Mouse (Mus musculus) stomach, postnatal 0 days (tissue): ENCODE results near the gene Grap2. TPM values are rescaled to one million over a fixed set of nuclear protein-coding genes. Genes with fewer than 3 reads are reported as not detected.

Experiments
- ATAC-seq: fragments of 200-750 bp; cut with Nextera tagmentation; 2 replicates; pipeline ENCODE4 v1.8.0; 2017; ENCODE audit not compliant: low FRiP score, low TSS enrichment
- DNase-seq: peaks from one replicate; pipeline ENCODE4 v3.0.0-alpha.2; 2016; ENCODE audit warnings: low spot score
- H3K27ac ChIP-seq: fragments of 300-500 bp; sonication (generic); replicated peaks from 2 replicates; pipeline ENCODE4 v1.5.1; 2014; ENCODE audit warnings: mild to moderate bottlenecking, control low read depth
- H3K27me3 ChIP-seq: fragments of 300-500 bp; sonication (generic); 2 replicates; pipeline ENCODE4 v1.6.1; 2014; ENCODE audit warnings: low read length; ENCODE audit not compliant: control insufficient read depth, insufficient read depth
- H3K36me3 ChIP-seq: fragments of 300-500 bp; sonication (generic); 2 replicates; pipeline ENCODE4 v1.6.1; 2014; ENCODE audit warnings: low read length, mixed read lengths; ENCODE audit not compliant: control insufficient read depth, insufficient read depth
- H3K4me1 ChIP-seq: fragments of 300-500 bp; sonication (generic); replicated peaks from 2 replicates; pipeline ENCODE4 v1.6.1; 2014; ENCODE audit warnings: antibody characterized with exemption; ENCODE audit not compliant: control insufficient read depth, insufficient read depth
- H3K4me2 ChIP-seq: fragments of 300-500 bp; sonication (generic); replicated peaks from 2 replicates; pipeline ENCODE4 v1.6.1; 2014; ENCODE audit warnings: low read depth, mild to moderate bottlenecking, control low read depth, moderate library complexity
- H3K4me3 ChIP-seq: fragments of 300-500 bp; sonication (generic); 2 replicates; pipeline ENCODE4 v1.5.1; 2014; ENCODE audit warnings: low read depth, low read length, control low read depth
- H3K9ac ChIP-seq: fragments of 300-500 bp; sonication (generic); 2 replicates; pipeline ENCODE4 v1.6.1; 2014; ENCODE audit warnings: mild to moderate bottlenecking, low read length, control low read depth, mixed read lengths
- H3K9me3 ChIP-seq: fragments of 300-500 bp; sonication (generic); 2 replicates; pipeline ENCODE4 v1.6.1; 2016; ENCODE audit warnings: low read length; ENCODE audit not compliant: control insufficient read depth
- CTCF ChIP-seq: IDR thresholded peaks from 2 replicates; pipeline ENCODE4 v1.5.1; 2016; ENCODE audit warnings: antibody characterized with exemption, low read depth, mild to moderate bottlenecking, moderate library complexity
- EP300 ChIP-seq: optimal IDR thresholded peaks from 2 replicates; pipeline ENCODE3; 2016; ENCODE audit warnings: antibody characterized with exemption
- WGBS: fragments of 180-500 bp; shearing (Covaris S2); extraction: QIAGEN DNeasy Blood & Tissue Kit; methylation state at CpG from one replicate; pipeline ENCODE4 v1.1.7; 2014; 5-methylcytosine and 5-hydroxymethylcytosine counted together
- polyA plus RNA-seq: library from polyadenylated mRNA; unstranded; fragments of >200 nt; fragmentation: Nextera tagmentation; extraction: Ambion mirVana; gene quantifications from 2 replicates; pipeline ENCODE4 v1.2.1, GENCODE M21; 2015

The Grap2 gene
- polyA plus RNA-seq, 1 experiment from 2014 or later: 0.15 TPM

GRCm38 (mm10) chr15:80536051-80536450, 36.3 kb upstream of the Grap2 start:
- H3K36me3 ChIP-seq: no peaks in the 10 kb centered on the region
- H3K9ac ChIP-seq: no peak overlapping the region
- H3K4me3 ChIP-seq: no peak overlapping the region
- H3K4me1 ChIP-seq: no peaks in the 10 kb centered on the region
- H3K27ac ChIP-seq: no peak overlapping the region
- no peak for DNase-seq
- no peaks in the 10 kb centered on the region for H3K27me3 ChIP-seq
- no peak overlapping the region for H3K4me2 ChIP-seq
- WGBS: 63% methylated on average over 2 of the region's 2 CpGs
- H3K9me3 ChIP-seq: no peaks in the 10 kb centered on the region
- no peak for ATAC-seq
- TF ChIP-seq EP300: no peak
- TF ChIP-seq CTCF: no peak

GRCm38 (mm10) chr15:80538075-80538474, 34.3 kb upstream of the Grap2 start:
- Histone ChIP-seq H3K4me2 (no peak overlapping the region), H3K4me1 (no peaks in the 10 kb centered on the region), H3K36me3 (no peaks in the 10 kb centered on the region), H3K9me3 (no peaks in the 10 kb centered on the region), H3K27me3 (no peaks in the 10 kb centered on the region), H3K4me3 (no peak overlapping the region), H3K27ac (no peak overlapping the region), H3K9ac (no peak overlapping the region)
- 75% methylated on average over 2 of the region's 2 CpGs for WGBS
- no peak for TF ChIP-seq EP300
- TF ChIP-seq CTCF: no peak
- DNase-seq (no peak), ATAC-seq (no peak)

- Histone ChIP-seq H3K27me3 (no peaks in the 10 kb centered on the region), H3K4me3 (no peak overlapping the region), H3K9me3 (no peaks in the 10 kb centered on the region), H3K4me2 (no peak overlapping the region), H3K36me3 (no peaks in the 10 kb centered on the region), H3K27ac (no peak overlapping the region), H3K4me1 (no peaks in the 10 kb centered on the region), H3K9ac (no peak overlapping the region)
- ATAC-seq (no peak), DNase-seq (no peak)
- 83% methylated on average over 7 of the region's 7 CpGs for WGBS
- no peak for TF ChIP-seq EP300
- TF ChIP-seq CTCF: no peak
Observed at GRCm38 (mm10) chr15:80538671-80539340, 33.6 kb upstream of the Grap2 start.

GRCm38 (mm10) chr15:80544115-80544514, 28.3 kb upstream of the Grap2 start:
- H3K4me1 ChIP-seq: no peaks in the 10 kb centered on the region
- TF ChIP-seq EP300 (no peak), CTCF (no peak)
- no peak for DNase-seq
- H3K4me3 ChIP-seq: no peak overlapping the region
- H3K27ac ChIP-seq: no peak overlapping the region
- H3K36me3 ChIP-seq: no peaks in the 10 kb centered on the region
- H3K9ac ChIP-seq: no peak overlapping the region
- no peak overlapping the region for H3K4me2 ChIP-seq
- no peak for ATAC-seq
- no peaks in the 10 kb centered on the region for H3K27me3 ChIP-seq
- 57% methylated on average over 3 of the region's 3 CpGs for WGBS
- H3K9me3 ChIP-seq: no peaks in the 10 kb centered on the region

- Histone ChIP-seq H3K36me3 (no peaks in the 10 kb centered on the region), H3K4me1 (no peaks in the 10 kb centered on the region), H3K9me3 (no peaks in the 10 kb centered on the region), H3K4me3 (no peak overlapping the region), H3K9ac (no peak overlapping the region), H3K27me3 (no peaks in the 10 kb centered on the region), H3K27ac (no peak overlapping the region), H3K4me2 (no peak overlapping the region)
- DNase-seq (peak; percentile 24), ATAC-seq (peak; percentile 59; the same call in 1 of the 2 replicates)
- 25% methylated on average over 6 of the region's 6 CpGs for WGBS
- TF ChIP-seq CTCF: no peak
- no peak for TF ChIP-seq EP300
Observed at GRCm38 (mm10) chr15:80545430-80545829, 27.0 kb upstream of the Grap2 start.

- H3K27ac ChIP-seq: no peak overlapping the region
- 84% methylated on average over 6 of the region's 6 CpGs for WGBS
- no peak overlapping the region for H3K4me3 ChIP-seq
- DNase-seq (no peak), ATAC-seq (no peak)
- no peaks in the 10 kb centered on the region for H3K4me1 ChIP-seq
- no peak overlapping the region for H3K4me2 ChIP-seq
- H3K36me3 ChIP-seq: no peaks in the 10 kb centered on the region
- H3K9ac ChIP-seq: no peak overlapping the region
- no peaks in the 10 kb centered on the region for H3K9me3 ChIP-seq
- no peaks in the 10 kb centered on the region for H3K27me3 ChIP-seq
- no peak for TF ChIP-seq CTCF
- TF ChIP-seq EP300: no peak
Observed at GRCm38 (mm10) chr15:80554860-80555822, 17.3 kb upstream of the Grap2 start.
